Mouse (Mus musculus): ENCODE data around the gene Exoc2.

DNA sequence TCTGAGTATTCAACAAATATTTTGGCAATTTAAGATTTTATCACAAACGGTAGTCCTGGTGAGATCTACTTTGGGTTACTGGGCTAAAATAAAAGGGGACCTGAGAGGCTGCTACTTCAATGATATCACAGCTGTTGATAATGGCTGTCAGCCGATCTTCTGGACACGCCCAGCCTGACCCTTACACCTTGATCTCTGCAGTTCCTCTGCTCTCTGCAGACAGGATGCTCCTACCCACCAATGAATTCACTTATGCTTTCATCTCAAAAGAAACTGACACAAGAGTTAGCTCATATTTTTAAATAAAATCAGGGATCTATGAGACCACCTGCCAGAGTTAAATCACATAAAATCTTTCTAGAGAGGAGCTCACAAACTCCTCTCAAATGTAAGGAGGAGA is 149.0 kb downstream of the Exoc2 start:
- TF ChIP-seq GATA1 (IDR thresholded peaks at IDR 0.05; ENCODE audit: low read length), result no peak
- TF ChIP-seq TAL1 (IDR thresholded peaks at IDR 0.05; ENCODE audit: low read length), result no peak

All from erythroblast, embryonic 14.5 days (primary cell).